Mouse (Mus musculus) kidney, adult 2 months (tissue): ENCODE measurements around the gene Glis3.

Experiments
- CTCF ChIP-seq: fragments of 200-500 bp; conservative IDR thresholded peaks from 2 replicates; pipeline ENCODE4 v1.5.1; 2011; ENCODE audit warnings: low read depth, mild to moderate bottlenecking, control low read depth, low read length, moderate library complexity, mixed read lengths; ENCODE audit not compliant: insufficient read depth, insufficient read length
- POLR2A ChIP-seq: fragments of 200-500 bp; IDR thresholded peaks from one replicate; pipeline ENCODE4 v1.6.1; 2011; ENCODE audit warnings: low read depth, low read length, control low read depth

DNA sequence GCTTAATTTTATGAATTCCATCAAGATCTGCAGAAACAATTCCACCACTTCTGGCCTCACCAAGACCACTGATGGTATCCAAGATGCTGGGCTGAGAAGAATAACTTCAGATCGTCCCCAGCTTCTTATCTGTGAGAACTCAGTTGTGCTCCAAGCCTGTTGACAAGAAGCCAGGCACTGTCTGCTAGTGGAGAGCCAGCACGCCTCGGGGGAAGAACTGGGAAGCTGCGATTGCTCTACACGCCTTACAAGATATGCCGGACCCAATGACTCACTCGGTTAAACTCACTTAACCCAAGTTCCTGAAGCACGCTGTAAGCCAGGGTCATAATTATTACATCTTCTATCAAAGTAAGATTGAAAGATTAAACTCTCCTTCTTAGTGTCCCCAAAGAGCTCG lies 16.1 kb downstream of the Glis3 start:
- no peak for TF ChIP-seq CTCF
- no peak for TF ChIP-seq POLR2A
